Mouse (Mus musculus): ENCODE results near the gene Epb41l4b. TPM values are rescaled to one million over a fixed set of nuclear protein-coding genes. Genes with fewer than 3 reads are reported as not detected.
A peak's percentile ranks its signal among the peaks of the same experiment; 100 is the strongest.

The Epb41l4b gene
- total RNA-seq, 2 experiments from 2014 or later, result 2.4 to 2.5 TPM

GRCm38 (mm10) chr4:57113472-57114216, 29.6 kb downstream of the Epb41l4b start:
- DNase-seq, result no peak

GRCm38 (mm10) chr4:57111992-57112540, 31.2 kb downstream of the Epb41l4b start:
- no peak for DNase-seq

GRCm38 (mm10) chr4:57111411-57111810, 31.8 kb downstream of the Epb41l4b start:
- no peak for DNase-seq

DNA sequence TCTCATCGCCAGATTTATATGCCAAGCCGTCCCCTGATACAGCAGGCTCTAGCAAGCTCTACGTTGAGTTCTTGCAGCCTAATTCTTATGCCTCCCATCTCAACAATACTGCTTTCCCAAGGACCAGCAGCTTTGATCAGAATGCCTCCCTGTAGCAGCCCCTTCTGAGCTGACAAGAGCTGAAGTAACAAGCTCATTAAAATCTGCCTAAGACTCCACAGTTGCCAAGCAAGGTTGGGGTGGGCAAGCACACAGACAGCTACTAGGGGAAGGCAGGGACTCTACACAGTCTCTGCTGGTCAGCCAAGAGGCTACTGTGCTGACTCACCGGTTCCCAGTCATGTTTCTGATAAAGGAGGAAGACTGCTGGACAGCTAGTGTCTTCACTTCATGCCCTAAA, 33.7 kb downstream of the Epb41l4b start:
- DNase-seq, result no peak

DNA sequence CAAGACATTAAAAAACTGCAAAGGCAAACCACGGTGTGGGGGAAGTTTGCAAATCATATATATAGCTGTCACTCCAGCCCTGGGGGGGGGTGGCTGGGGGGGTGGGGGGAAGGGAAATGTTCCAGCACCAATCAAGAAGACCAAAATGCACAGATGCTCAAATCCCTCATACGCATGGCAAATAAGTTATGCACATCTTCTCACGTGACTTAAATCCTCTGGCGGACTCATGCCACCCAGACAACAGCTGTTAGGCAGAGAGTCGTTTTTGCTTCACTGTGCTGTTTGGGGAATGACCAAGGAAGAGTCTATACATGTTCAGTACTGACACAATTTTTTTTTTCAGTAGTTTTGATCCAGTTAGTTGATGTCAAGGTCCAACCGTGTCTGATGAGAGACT, 37.9 kb downstream of the Epb41l4b start:
- DNase-seq, result no peak

DNA sequence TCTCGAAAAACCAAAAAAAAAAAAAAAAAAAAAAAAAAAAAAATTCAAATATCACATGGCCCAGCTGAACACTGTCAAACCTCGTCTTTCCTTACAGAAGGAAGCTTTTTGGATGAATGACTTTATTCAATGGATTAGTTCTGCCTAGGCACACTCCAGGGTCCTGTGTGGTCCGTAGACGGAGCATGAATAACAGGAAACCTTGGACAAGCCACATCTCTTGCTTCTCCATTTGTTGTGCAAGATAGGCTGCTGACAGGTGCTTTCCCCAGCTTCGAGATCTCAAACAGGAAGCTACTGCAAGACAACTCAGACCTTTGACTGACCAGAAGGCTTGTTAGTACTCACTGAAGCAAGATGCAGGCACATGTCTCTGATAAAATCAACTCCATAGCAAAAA, 39.4 kb downstream of the Epb41l4b start:
- no peak for DNase-seq

GRCm38 (mm10) chr4:57101095-57101494, 42.1 kb downstream of the Epb41l4b start:
- DNase-seq, result no peak

- DNase-seq, result no peak
Observed at GRCm38 (mm10) chr4:57097411-57097810, 45.8 kb downstream of the Epb41l4b start.

DNA sequence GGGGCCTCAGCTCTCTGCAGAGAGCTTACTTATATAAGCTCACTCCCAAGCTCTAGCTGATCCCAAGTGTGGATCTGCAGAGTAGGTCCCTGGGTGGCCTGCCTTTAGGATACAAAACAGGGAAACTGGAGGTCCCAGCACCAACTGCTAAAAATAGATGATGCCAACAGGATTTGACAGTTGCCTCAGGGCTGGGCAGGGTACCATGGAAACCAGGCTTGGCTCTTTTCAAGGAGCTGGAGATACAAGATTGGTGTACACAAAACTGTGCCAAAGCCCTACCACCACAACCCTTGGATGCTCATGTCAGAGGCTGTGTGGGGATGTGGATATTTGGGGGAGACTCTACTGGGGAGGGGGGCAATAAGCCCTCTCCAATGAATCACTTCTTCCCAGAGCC, 47.7 kb downstream of the Epb41l4b start:
- no peak for DNase-seq

DNA sequence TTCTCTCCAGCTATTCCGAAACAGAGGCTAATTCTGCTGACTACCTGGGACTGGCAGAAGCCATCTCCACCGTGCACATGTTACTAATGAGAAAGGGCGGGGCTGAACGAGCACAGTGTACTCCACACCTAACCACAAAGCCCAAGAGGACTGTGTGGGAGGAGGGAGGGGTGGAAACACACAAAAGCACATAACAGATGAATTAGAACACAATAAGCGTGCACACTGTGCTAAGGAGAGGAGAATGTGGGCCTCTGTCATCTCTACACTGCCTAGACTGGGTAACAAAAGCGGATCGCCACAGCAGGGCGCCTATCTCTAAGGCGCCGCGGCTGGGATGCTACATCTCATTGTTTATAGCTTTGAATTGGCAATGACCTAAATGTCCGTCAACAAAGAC, 51.9 kb downstream of the Epb41l4b start:
- DNase-seq, result no peak

GRCm38 (mm10) chr4:57088301-57088700, 54.9 kb downstream of the Epb41l4b start:
- DNase-seq, result no peak

DNA sequence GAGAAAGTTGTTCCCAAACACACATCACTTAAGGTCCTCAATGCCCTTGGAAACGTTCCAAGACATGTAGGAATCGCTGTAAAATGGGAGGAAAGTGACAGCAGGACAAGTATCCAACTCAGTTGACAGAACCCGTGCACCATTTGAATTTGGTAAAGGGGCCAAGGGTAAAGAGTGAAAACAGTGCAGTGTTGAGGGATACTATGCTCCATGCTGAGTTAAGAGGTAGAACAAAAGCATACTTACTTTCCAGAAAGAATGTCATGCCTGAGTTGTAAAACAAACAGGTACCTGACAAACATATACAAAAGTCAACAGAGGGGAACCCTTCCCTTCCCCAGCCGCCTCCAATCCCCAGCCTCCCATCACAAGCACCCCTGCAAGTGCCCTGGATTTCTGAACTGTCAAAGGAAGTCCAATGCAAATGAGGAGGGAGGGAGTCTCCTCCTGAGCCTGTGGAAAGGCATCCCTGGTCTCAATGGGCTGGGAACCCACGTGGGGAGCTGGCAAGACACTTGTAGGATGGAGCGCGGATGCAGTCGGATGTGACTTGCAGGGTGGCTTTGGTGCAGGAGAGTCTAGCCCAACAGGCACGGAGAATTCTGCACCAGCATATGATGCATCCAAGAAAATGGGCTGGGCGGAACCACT, 57.4 kb downstream of the Epb41l4b start:
- no peak for DNase-seq

DNA sequence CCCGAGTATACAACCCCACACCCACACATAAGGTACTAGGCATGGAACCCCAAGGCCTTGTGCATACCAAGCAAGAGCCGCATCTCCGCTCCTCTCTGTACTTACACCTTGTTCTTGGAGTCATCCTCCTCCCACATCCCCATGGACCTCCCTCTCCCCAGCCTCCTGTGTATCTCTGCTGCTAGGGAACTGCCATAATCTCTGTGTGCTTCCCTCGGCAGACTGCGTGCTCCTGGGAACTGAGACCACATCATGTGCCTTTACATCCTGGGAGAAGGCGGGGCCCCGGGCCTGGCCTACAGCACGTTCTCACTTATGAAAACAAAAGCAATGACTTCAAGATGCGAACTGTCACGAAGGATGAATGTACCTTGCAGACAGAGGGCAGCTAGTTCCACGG, 59.6 kb downstream of the Epb41l4b start:
- DNase-seq, result no peak

DNA sequence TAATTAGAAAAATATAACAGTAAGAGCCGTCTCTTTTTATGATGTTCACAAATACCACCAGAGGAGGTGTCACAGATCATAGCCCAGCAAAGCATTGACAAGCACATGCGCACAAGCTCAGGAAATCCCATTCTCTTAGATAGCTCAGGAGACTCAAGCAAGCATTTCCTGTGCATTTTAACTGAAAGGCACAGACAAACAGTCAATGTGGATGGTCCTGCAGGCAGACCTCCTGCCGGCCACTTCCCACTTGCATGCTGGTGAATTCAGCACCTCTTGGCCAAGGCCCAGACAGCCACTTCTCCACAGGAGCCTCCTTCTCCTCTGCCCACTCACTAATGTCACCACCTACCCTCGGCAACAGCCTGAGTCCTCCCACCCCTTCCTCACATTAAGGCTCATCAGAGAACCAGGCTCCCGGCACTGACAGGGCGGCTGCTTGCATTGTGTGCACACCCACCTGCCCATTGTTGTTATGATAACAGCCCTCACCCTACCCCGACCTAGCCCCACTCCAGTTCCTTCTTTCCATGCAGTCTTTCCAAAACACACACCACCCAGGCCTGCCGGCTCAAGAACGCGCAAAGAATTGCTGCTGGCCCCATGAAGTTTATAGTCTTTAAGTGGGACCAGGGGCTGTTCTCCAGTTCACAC, 60.3 kb downstream of the Epb41l4b start:
- DNase-seq, result no peak

- no peak for DNase-seq
Observed at GRCm38 (mm10) chr4:57081463-57081862, 61.8 kb downstream of the Epb41l4b start.

DNA sequence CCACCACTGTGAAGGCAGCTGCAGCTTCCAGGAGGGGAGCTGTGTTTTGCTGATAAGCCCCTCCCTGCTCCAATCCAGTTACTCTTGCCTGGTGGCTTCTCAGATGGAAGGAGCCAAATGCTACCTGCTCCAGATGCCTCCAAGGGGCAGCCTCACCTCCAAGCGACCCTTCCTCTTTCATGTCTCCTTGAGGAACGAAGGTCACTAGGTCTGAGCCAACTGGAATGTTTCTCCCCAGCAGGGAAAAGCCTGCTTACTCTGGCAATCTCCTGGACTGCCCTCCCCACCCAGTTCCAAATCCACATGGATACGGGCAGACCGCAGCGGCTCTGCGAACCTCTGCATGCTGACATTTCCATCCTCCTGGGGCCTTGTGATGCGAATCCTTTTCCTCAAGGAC, 69.4 kb downstream of the Epb41l4b start:
- no peak for DNase-seq

- DNase-seq, result no peak
Observed at GRCm38 (mm10) chr4:57073174-57073573, 70.1 kb downstream of the Epb41l4b start.

GRCm38 (mm10) chr4:57070640-57071039, 72.6 kb downstream of the Epb41l4b start:
- no peak for DNase-seq

DNA sequence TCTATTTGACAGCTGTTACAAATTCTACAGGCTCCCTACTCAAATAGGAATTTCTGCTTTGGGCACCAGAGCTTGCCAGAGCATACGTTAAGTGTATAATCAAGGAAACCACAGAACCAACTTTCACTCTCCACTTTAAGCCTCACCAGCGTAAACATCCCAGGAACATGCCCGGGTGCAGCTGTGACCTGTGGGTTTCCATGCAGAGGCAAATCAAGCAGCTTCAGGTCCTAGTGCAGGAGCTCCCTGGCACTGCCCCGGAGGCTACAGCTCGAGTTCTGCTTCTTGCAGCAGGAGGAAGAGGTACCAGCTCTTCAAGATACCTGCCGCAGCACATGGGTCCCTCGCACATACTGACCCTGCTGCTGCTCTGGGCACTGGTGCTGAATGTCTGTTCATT, 74.8 kb downstream of the Epb41l4b start:
- no peak for DNase-seq

GRCm38 (mm10) chr4:57067801-57068200, 75.4 kb downstream of the Epb41l4b start:
- no peak for DNase-seq

- no peak for DNase-seq
Observed at GRCm38 (mm10) chr4:57066936-57067335, 76.3 kb downstream of the Epb41l4b start.

DNA sequence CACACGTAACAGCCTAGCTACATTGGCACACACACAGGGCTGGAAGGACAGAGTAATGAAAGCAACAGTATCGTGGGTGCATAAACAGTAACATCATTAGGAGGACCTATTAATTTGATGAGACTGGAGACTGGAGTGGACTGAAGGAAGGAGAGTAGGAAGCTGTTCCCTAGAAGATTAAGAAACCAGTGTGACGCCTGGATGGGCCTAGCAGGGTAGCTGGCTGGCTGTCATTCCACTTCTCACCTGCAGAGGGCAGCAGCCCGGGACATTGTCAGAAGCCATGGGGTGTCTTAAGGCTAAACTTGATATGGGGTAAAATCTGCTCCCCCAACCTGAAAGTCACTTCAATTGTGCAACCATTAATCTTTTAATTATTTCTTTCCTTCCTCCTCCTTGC, 78.0 kb downstream of the Epb41l4b start:
- DNase-seq, result peak; percentile 48

- DNase-seq, result no peak
Observed at GRCm38 (mm10) chr4:57064830-57065229, 78.4 kb downstream of the Epb41l4b start.

All from gastrocnemius, postnatal 25 days (tissue).